Mouse (Mus musculus): ENCODE data around the gene Tmem178b.

Gene Tmem178b

DNA sequence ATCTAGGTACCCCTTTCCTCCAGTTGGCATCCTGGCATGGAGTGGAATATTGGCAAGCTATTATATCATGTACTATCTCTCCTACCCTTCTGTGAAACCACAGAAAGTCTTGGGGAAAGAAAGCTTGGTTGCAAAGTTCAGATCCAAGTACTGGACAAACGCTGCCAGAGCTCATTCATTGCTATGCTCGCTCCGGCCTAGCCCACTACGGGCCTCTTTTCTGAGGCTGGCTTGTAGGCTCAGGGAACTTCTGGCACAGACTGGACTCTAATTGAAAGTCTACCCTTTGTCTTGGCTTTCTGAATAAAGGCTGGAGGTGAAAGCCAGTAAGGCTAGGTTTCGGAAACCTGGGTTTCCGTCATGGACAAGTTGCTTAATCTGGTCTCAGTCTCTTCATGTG is 44.7 kb downstream of the Tmem178b start:
- no peak for DNase-seq (ENCODE audit: low read depth, low spot score)

DNA sequence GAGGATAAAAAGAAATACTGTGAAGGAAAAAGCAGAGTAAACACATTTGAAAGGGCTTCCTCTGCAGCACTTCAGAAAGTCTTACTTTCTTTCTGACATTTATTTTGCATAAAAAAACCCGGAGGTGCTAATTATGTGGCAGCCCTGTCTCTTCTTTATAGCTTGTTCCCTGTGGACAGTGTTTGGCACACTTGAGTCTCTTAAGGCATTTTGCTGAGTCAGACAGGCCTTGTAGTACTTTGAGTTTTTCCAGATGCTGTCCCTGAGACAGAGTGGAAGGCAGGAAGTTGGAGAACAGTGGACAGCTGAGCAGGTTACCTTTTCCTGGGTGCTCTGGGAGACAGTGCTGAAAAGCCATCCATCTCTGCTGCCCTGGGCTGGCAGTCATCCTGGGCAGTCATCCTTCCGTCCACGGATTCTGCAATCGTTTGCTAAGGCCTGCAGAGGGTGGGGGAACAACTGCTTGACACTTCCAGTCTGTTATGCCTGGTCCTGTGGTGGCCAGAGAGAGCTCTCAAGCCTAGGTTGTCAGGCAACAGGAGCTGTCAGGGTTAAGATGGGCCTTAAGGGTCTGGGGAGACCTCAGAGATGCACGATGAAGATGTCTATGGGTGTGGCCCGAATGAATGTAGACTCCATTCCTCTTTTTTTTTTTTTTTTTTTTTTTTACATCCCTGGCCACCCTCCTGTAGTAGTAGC is 46.1 kb downstream of the Tmem178b start:
- no peak for DNase-seq (ENCODE audit: low read depth, low spot score)

- DNase-seq (ENCODE audit: low read depth, low spot score): no peak
Measured at GRCm38 (mm10) chr6:39926442-39926841, 53.4 kb downstream of the Tmem178b start.

GRCm38 (mm10) chr6:39936590-39936989 is 63.5 kb downstream of the Tmem178b start:
- DNase-seq (ENCODE audit: low read depth, low spot score): no peak

DNA sequence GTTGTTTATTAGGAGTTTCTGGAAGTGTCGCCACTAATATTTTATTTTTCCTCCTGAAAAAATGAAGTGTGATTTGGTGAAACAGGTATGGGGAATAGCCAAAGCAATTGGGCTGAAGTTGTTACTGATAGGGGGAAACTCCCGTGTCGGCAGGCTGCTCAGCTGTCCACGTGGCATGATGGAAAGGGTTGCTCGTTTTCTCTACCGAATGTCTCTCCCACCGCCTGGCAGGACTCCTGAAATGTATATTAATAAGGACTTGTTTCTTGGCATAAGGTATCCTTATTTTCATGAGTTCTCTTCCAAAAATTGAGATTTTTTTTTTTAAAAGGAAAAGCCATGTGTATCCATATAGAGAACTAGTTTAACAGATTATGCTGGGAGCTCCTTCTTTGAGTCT is 67.8 kb downstream of the Tmem178b start:
- no peak for DNase-seq (ENCODE audit: low read depth, low spot score)

DNA sequence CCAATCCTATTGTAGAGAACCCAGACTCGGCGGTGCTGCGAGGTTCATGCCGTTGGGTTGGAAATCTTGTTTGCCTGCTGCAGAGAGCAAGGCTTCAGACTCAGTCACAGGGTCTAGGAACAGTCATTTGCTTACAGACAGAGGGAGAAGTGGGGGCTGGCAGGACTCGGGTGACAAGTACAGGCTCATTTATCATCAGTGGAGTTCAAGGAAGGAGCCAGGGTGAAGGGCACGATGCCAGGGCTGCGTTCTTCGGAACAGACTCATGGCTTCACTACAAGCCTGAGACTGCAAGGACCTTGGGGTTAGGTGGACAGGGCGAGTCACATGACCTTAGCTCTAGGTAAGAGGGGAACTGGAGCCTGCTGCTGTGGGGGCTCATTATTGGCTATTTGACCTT is 71.8 kb downstream of the Tmem178b start:
- no peak for DNase-seq (ENCODE audit: low read depth, low spot score)

DNA sequence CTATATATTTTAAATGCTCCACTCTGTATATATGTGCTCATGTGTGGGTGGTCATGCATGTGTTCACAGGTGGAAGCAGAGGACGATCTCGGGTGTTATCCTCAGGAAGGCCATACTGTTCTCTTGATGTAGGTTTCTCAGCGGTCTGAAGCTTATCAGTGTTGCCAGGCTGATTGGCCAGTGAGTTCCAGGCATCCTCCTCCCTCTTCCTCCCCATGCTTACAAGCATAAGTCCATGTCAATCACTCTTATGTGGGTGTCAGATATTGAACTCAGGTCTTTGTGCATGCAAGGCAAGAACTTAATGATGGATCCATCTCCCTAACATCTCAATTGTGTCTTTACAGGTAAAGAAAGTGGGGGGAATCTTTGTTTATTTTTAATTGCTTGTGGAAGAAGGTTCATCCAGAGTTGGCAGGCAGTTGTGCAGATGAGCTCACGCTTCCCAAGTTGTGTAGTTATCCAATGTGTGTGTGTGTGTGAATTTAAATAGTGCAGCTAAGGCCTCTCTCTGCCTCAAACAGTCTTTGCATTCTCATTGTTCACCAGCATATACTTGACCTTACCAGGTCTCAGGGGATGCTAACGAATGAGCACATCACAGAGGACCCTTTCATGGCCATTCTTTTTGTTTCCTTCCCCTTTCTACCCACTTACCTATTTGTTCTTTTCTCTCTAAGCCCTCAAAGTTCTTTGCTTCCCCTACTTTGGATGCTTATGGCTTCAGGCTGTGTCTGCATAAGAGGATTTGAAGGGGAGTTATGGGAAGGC is 72.8 kb downstream of the Tmem178b start:
- no peak for DNase-seq (ENCODE audit: low read depth, low spot score)

- no peak for DNase-seq (ENCODE audit: low read depth, low spot score)
Measured at GRCm38 (mm10) chr6:39946601-39947000, 73.5 kb downstream of the Tmem178b start.

- DNase-seq (ENCODE audit: low read depth, low spot score): no peak
Measured at GRCm38 (mm10) chr6:39953951-39954350, 80.9 kb downstream of the Tmem178b start.

DNA sequence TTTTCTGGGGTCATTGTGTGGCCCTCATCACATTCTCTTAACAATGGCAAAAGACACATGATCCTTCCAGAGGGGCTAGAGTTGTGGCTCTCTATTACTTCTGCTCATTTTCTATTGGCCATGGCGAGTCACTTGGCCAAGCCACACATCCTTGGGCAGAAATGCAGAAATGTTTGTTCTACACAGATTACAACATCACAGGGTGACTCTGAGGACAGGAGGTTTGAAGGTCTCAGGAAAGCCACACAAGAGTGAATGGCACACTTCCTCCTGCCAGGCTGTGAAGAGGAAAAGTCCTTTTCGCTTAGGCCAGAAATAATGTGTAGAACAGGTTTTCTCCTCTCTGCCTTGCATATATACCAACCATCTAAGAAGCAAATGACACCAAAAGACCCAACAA is 82.1 kb downstream of the Tmem178b start:
- DNase-seq (ENCODE audit: low read depth, low spot score): no peak

DNA sequence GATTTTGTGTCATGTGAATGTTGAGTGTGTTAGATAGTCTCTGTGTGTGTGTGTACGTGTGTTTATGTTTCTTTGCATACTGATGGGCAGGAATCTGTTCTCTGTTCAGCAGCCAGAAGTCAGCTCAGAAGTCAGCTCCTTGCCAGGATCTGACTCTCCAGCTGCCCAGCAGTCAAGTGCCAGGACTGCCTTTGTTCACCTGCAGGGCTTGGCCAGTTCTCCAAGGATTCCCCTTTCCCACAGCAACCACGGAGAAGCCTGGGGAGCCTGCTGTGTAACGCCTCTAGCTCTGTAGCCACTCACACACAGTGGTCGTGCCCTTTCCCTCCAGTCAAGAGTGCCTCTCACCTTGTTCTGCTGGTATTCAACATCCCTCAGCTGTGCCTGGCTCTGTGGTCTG is 91.5 kb downstream of the Tmem178b start:
- no peak for DNase-seq (ENCODE audit: low read depth, low spot score)

- no peak for DNase-seq (ENCODE audit: low read depth, low spot score)
Measured at GRCm38 (mm10) chr6:39970281-39970680, 97.2 kb downstream of the Tmem178b start.

GRCm38 (mm10) chr6:39978942-39979341 is 105.9 kb downstream of the Tmem178b start:
- DNase-seq (ENCODE audit: low read depth, low spot score): no peak

GRCm38 (mm10) chr6:39990772-39991171 is 117.7 kb downstream of the Tmem178b start:
- no peak for DNase-seq (ENCODE audit: low read depth, low spot score)

DNA sequence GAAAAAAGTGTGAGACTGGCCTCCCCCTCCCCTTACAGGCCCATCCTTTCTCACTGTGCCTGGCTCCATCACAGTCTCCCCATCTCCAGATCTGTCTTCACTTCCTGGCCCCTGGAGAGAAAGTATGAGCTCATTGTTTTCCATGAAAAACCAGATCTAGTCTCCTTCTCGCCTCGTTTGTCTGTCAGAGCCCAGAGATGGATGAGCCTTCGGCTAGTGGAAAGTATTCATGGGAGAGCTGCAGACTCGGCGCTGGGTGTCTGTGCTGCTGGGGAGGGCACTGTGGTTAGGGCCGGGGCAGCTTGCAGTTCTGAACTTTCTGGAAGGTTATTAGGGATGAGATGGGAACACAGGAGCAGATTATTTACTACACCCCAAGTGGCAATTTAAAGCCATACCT is 118.9 kb downstream of the Tmem178b start:
- DNase-seq (ENCODE audit: low read depth, low spot score): no peak

- DNase-seq (ENCODE audit: low read depth, low spot score): no peak
Measured at GRCm38 (mm10) chr6:40006006-40006765, 133.1 kb downstream of the Tmem178b start.

DNA sequence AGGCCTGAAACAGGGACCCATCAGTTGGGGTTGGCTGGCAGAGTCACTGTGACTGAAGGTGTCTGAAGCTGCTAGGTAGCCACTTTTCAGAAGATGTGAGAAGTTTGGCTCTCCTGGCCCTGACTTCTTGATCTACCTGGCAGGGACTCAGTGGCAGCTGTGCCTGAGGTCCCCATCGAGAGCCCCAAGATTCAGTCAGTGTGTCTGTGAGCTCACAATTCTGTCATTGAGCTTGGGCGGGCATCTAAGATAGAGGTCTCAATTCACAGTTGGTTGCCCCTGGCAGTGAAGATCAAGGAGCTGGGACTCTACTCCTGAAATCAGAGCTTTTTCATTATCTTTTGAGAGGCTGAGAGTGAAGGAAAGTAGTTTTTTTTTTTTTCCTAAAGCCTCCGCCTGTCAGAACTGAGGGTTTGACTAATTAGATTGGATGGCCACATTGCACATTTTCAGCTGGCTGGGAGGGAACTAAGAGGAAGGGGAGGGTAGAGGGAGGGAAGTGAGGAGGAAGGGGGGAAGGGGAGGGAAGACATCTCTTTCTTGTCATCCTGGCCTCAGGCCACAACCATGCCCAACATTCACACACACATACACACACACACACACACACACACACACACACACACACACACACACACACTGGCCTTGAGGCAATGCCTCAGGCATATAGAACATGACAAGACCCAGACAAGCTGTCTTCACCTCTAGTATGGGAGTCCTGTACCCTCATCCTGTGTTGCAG is 135.3 kb downstream of the Tmem178b start:
- DNase-seq (ENCODE audit: low read depth, low spot score): no peak

GRCm38 (mm10) chr6:40009718-40010117 is 136.6 kb downstream of the Tmem178b start:
- DNase-seq (ENCODE audit: low read depth, low spot score): no peak

- DNase-seq (ENCODE audit: low read depth, low spot score): no peak
Measured at GRCm38 (mm10) chr6:40011066-40011465, 138.0 kb downstream of the Tmem178b start.

DNA sequence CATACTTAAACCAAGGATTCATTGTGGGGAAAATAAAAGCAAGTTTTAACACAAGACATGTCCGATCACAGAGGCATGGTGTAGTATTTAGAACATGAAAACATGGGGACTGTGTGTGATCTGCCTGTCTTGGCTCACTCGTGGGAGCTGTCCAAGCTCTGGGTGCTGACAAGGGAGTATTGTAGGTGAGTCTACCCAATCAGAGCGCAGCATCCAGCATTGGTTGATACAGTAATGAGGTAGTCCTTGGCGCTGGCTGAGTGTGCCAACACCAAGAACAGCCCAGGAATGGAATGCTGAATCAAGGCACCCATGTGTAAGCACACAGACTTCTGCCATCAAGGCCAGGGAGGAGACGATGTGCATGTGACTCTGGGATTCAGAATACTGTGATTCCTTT is 138.5 kb downstream of the Tmem178b start:
- DNase-seq (ENCODE audit: low read depth, low spot score): peak; percentile 34

- DNase-seq (ENCODE audit: low read depth, low spot score): no peak
Measured at GRCm38 (mm10) chr6:40013407-40013806, 140.3 kb downstream of the Tmem178b start.

GRCm38 (mm10) chr6:40015185-40015584 is 142.1 kb downstream of the Tmem178b start:
- no peak for DNase-seq (ENCODE audit: low read depth, low spot score)

Measured in embryo, embryonic 11.5 days (tissue).